Mouse (Mus musculus): ENCODE data around the gene Ovol3.
"Not testable (repeated sequence)": the region's sequence is repeated elsewhere in the genome, so short reads cannot be mapped to it uniquely, and the experiment has no call there.

Gene Ovol3

GRCm38 (mm10) chr7:30235625-30236024 lies at the start of gene Ovol3:
TSS of gene Ovol3 (minus strand) at chr7:30235725.
- no peak for DNase-seq

- no peak for DNase-seq
These were observed 47.2 kb upstream of the Ovol3 start for GRCm38 (mm10) chr7:30282740-30283139.

- no peak for DNase-seq
These were observed 46.0 kb upstream of the Ovol3 start for GRCm38 (mm10) chr7:30281522-30281921.

DNA sequence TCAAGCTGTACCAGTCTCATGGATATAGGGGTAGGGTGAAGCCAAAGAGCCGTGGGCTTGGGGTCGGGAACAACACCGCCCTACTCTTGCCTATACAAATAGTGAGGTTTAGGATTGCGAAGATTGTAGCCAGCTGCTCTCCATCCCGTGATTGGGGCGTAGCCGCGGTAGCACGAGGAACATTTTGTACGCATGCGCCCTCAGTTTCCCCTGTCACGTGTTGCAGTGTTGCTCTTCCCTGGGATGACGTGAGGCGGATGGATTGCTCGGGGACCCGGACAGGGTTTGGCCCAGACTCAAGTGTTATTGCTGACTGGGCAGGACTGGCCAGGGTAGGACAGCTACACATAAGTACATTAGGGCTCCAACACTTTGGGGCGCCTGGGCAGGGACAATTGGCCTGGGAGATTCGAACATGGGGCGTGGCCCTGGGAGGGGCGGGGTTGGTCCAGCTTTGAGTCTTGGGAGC lies 45.2 kb upstream of the Ovol3 start:
- DNase-seq, result peak; percentile 92

DNA sequence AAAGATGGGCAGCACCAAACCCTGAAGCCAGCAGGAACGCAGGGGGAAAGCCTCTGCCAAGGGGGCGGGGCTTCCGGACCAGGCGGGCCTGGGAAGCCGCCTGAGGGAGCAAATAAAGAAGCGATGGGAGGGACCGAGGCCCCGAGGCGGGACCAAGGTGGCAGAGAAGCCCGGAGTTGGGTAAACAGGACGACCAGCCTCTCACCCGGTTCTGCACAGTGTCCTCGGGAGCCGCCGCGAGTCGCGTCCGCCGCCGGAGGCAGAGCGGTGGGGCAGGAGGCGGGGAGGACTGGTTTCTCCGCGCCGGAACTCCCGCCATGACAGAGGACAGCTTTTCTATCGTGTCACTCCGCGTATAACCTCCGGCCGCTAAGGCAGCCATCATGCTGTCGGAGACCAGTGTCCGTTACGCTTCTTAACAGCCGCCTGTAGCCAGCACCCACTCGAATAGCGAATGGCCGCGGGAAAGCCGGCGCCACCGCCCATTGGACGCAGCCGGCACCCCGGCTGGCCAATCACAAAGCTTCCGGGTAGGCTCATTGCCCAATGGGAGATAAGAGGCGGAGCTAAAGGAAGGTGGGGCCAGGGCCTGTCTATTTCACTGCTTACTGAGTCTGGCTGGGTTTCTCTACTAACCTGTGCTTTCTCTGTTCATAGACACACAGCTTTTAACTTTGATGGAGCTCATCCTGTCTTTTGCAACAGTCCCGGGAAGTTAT lies 44.6 kb upstream of the Ovol3 start, which contains the start of the genes Thap8 and Wdr62:
Thap8 (plus strand) TSS at position 144 of the 719 bp plus-strand sequence.
Wdr62 (minus strand) TSS at position 469 of the 719 bp plus-strand sequence.
- DNase-seq, result peak; percentile 96

- peak; percentile 60 for DNase-seq
These were observed 44.0 kb upstream of the Ovol3 start for GRCm38 (mm10) chr7:30279536-30279935.

- DNase-seq, result no peak
These were observed 43.4 kb upstream of the Ovol3 start for GRCm38 (mm10) chr7:30278911-30279310.

- no peak for DNase-seq
These were observed 38.9 kb upstream of the Ovol3 start for GRCm38 (mm10) chr7:30274383-30274782.

- no peak for DNase-seq
These were observed 34.1 kb upstream of the Ovol3 start for GRCm38 (mm10) chr7:30269641-30270040.

- no peak for DNase-seq
These were observed 31.3 kb upstream of the Ovol3 start for GRCm38 (mm10) chr7:30266780-30267179.

DNA sequence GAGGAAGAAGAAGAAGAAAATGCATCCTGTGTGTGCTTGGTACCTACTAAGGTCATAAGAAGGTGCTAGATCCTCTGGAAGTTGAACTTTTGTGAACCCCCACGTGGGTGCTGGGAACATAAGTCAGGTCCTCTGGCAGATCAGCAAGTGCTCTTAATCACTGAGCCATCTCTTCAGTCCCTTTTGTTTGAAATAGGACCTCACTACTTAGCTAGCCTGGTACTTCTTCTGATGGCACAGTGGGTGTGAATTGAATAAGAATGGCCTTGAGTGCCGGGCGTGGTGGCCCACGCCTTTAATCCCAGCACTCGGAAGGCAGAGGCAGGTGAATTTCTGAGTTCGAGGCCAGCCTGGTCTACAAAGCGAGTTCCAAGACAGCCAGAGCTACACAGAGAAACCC lies 30.4 kb upstream of the Ovol3 start:
- no peak for DNase-seq

DNA sequence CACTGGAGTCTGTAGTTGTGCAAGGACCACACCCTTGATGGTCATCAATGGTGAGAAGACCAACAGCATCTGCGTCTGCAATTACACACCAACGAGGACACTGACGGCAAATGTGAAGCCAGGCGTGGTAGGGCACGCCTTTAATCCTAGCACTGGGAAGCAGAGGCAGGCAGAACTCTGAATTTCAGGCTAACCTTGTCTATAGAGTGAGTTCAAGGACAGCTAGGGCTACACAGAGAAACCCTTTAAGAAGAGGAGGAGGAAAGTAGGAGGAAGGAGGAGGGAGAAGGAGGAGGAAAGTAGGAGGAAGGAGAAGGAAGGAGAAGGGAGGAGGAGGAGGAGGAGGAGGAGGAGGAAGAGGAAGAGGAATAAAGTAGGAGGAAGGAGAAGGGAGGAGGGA lies 30.0 kb upstream of the Ovol3 start:
- DNase-seq, result no peak

DNA sequence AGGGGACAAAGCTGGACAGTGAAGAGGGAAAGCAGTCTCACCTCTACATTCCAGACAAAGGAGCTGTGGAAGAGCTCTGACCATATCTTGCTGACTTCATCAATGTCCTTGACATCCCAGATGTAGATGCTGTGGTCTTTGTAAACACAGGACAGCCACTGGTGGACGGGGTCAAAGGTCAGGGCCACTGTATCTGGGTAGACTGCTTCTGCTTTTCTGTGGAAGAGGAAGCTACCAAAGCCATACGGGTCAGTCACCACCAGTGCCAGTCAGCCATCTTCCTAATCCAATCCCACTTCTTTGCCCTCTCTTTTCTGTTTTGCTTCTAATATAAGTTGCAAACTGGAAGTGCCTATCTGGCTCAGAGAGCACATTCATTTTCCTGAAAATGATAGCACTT lies 29.5 kb upstream of the Ovol3 start:
- no peak for DNase-seq

DNA sequence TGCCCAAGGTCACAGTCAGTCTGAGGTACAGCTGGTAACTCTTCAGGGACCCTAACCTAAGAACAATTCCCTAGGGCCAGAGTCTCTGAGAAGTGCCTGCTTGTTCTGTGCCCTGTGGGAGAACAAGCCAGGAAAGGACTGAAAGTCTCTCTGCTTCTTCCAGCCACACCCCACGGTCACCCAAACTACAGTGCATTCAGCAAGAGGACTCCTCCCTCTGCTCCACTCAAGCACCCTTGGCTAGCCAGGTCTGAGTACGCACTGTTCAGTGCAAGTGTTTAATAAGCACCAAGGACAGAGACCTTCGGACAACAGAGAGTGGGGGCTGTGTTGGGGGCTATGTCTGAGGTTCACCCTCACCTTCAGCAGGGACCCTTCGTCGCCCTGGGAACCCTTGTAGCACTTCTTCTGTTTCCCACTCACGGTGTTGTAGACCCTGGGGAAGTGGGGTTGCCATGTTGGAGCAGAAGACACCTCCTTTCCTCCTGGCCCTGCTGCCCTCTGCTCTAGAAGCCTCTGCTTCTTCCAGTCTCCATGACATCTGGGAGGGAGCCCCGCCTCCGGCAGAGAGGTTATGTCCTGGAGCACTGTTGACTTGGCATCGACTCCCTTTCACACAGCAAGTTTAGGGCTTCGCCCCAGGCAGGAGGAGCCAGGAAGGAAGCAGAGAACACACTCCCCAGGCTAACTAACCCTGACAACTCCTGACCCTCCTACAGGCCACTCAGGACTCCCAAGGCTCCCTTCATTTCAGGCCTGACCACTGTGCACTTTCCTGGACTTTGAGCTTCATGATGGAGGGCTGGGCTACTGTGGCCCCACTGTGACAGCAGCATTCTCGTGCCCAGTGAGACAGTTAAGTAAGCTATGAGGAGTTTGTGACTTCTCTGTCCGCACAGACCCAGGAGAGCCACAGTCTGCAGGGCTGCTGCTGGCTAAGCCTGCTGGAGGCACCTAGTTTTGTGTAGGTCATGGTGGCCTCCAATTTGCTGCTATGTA lies 16.7 kb upstream of the Ovol3 start:
- DNase-seq, result no peak

- not testable (repeated sequence) for DNase-seq
These were observed 1.8 kb upstream of the Ovol3 start for GRCm38 (mm10) chr7:30237374-30237773.

DNA sequence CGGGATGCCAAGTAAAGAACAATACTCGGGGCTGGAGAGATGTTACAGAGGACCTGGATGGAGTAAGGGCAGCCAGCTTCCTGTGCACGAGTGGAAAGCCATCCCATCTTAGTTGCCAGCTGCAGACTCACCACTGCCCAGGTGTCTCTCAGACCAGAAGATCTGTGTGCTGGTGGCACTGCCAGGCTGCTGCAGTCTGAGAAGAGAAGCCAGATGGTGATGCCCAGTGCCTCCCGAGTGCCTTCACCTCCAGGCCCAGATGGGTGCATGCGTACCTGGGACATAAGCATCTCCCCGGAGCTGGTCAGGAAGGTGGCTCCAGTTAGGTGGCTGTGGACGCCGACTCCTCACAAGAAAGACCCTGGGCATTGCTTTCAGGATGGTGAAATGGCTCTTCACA lies 434 bp downstream of the Ovol3 start:
- no peak for DNase-seq

DNA sequence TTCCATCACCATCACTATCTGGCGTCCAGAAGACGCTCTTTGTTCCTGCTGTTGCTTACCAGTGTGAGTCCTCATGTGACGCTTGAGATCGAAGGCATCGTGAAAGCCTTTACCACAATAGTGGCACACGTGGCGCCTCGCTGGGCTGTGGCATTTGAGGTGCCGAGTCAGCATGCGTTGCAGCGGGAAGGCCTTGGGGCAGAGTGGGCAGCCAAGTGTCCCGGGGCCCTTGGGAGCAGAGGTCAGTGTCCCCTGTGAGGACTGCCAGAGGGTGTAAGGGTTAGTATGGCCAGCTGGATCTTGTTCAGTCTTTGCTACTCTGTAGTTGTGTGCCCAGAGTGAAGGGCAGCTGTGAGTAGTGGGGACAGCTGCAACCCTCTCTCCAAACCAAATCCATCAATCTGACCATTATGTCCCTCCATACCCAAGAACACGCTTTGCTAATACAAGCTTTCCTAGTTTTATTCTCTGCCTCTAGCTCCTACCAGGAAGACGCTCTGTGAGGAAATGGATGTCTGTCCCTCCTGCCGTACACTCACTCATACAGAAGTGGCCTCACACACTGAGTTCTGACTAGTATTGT lies 1.2 kb downstream of the Ovol3 start:
- DNase-seq, result no peak

GRCm38 (mm10) chr7:30233387-30233786 lies 2.1 kb downstream of the Ovol3 start:
- no peak for DNase-seq

- DNase-seq, result peak; percentile 81
These were observed 2.8 kb downstream of the Ovol3 start for GRCm38 (mm10) chr7:30232631-30233148.

DNA sequence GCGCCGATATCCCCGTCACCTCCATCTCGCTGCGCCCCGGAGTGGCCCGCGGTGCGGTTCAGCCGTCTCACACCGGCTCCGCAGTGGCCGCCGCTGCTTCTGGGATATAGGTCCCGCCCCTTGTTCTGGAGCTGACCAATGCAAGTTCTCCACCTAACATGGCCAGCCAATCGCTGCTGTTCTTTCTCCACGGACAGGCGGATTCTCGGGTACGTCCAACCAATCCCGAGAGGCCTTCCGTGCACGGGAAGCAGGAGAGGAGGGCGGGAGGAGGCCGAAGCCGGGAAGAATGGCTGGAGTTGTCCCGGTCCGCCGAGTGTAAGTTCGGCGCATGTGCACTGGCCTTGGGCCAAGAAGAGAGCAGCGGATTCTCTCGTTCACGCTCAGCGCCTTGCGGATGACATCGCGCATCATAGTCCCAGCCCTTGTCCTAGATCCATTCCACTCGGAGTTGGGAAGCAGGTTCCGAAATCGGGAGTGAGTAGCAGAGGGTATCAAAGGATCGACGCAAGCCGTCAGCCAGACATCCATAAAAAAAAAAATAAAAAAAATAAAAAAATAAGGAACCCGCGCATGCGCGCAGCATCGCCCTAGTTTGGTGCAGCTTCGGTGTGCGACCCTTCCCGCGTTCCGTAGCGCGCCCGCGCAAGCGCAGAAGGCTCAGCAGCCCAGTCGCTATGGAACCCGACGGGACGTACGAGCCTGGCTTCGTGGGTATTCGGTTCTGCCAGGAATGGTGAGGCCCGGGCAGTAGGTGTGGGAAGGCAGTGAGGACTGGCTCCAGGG lies 3.7 kb downstream of the Ovol3 start, which contains the start of the genes Polr2i and Tbcb:
Polr2i (plus strand) TSS at position 280 of the 786 bp plus-strand sequence.
Tbcb (minus strand) TSS at position 604 of the 786 bp plus-strand sequence.
- DNase-seq, result peak; percentile 97

DNA sequence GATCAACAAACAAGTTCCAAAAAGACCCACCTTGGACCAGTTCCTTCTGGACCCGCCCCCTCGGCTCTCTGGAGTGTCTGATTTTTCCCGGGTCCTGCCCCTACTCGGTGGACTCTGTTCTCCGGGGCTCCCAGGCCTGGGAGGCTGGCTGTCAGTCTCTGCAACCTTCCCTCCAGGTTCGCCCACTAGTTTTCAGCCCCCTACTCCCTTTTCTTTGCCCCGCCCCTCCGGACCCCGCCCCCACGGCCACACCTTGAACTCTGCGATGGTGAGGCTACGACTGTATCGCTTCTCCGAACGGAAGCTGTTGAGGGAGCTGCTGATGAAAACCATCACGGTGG lies 4.2 kb downstream of the Ovol3 start:
- no peak for DNase-seq

DNA sequence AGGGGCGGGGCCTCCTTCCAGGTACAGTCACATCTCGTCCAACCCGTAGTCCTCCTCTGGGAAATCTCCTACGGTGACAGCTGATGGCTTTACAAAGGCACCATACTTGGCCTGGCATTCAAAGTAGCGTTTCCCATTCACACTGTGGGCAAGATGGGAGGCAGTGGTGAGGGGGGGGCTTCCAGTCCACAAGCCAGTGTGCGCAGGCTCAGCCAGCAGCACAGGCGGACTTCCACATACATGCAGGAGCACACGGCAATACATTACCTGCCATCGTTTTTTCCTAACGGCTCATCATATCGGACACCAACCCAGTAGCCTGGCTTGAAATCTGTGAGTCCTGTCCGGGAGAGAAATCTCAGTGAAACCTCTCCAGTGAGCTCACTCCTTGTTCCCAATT lies 11.3 kb downstream of the Ovol3 start:
- DNase-seq, result no peak
